Mouse (Mus musculus): Measurements from ENCODE around the gene Orm1. TPM values are rescaled to one million over a fixed set of nuclear protein-coding genes. Genes with fewer than 3 reads are reported as not detected.

Gene Orm1
- polyA plus RNA-seq, 1 experiment, result not detected

DNA sequence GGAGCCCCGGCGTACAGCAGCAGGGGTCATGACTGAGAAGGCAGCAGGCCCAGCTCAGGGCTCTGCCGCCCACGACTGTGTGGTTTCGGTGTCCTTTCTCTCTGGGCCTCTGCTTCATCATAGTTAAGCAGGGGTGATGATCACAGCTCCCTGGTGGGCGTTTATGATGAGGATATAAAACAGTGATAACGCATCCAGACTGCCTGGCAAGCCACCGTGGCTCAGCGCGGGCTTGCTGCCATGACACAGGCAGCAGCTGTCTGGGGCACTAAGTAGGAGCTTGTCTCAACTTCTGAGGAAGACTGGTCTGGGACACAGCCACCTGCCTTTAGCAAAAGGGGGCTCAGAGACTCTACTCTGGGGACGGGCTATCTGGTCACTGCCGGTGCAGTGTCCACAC, 39.1 kb downstream of the Orm1 start:
- Histone ChIP-seq H3ac (ENCODE audit: control insufficient read depth, insufficient read length) (no peak overlapping the region), H3K79me2 (ENCODE audit: control insufficient read depth, insufficient read depth) (no peaks in the 10 kb centered on the region), H3K4me2 (ENCODE audit: low read depth) (peak overlapping the region; percentile 30), H3K27me3 (ENCODE audit: control insufficient read depth, insufficient read depth, insufficient read length) (no peaks in the 10 kb centered on the region), H3K36me3 (ENCODE audit: control insufficient read depth, insufficient read depth) (peaks cover 32% of the 10 kb centered on the region), H3K4me3 (no peak overlapping the region)
- TF ChIP-seq TCF12 (IDR thresholded peaks at IDR 0.05; ENCODE audit: insufficient read depth, poor library complexity, severe bottlenecking), result peak; percentile 2
- peak in 2 of 3 experiments; percentile 92 to 94 for TF ChIP-seq MYOD1 (IDR thresholded peaks at IDR 0.05; ENCODE audit: control insufficient read depth in 1 of 3, insufficient read length in 2 of 3, low read depth in 2 of 3)
- TF ChIP-seq MYOG (IDR thresholded peaks at IDR 0.05; ENCODE audit: control insufficient read depth in 1 of 3, insufficient read depth in 1 of 3, insufficient read length in 2 of 3, low read depth in 2 of 3), result peak; percentile 65 to 79 (median 75)
- TF ChIP-seq POLR2AphosphoS2 (IDR thresholded peaks at IDR 0.05; ENCODE audit: insufficient read length, low read depth), result no peak

GRCm38 (mm10) chr4:63384262-63384661, 39.9 kb downstream of the Orm1 start:
- no peak overlapping the region for H3ac ChIP-seq (ENCODE audit: control insufficient read depth, insufficient read length)
- H3K79me2 ChIP-seq (ENCODE audit: control insufficient read depth, insufficient read depth), result no peaks in the 10 kb centered on the region
- H3K4me3 ChIP-seq, result no peak overlapping the region
- no peaks in the 10 kb centered on the region for H3K27me3 ChIP-seq (ENCODE audit: control insufficient read depth, insufficient read depth, insufficient read length)
- H3K36me3 ChIP-seq (ENCODE audit: control insufficient read depth, insufficient read depth), result peaks cover 32% of the 10 kb centered on the region
- no peak overlapping the region for H3K4me2 ChIP-seq (ENCODE audit: low read depth)
- TF ChIP-seq POLR2AphosphoS2 (IDR thresholded peaks at IDR 0.05; ENCODE audit: insufficient read length, low read depth) (no peak), REST (IDR thresholded peaks at IDR 0.05; ENCODE audit: insufficient read depth, insufficient read length) (no peak), SRF (IDR thresholded peaks at IDR 0.05; ENCODE audit: control insufficient read depth, insufficient read length, low read depth) (no peak), POLR2A (IDR thresholded peaks at IDR 0.05; ENCODE audit: insufficient read length, low read depth) (no peak), TCF12 (IDR thresholded peaks at IDR 0.05; ENCODE audit: insufficient read depth, poor library complexity, severe bottlenecking) (no peak), E2F4 (IDR thresholded peaks at IDR 0.05; ENCODE audit: insufficient read depth) (no peak), USF1 (IDR thresholded peaks at IDR 0.05; ENCODE audit: low read depth) (no peak), CEBPB (IDR thresholded peaks at IDR 0.05; ENCODE audit: insufficient read depth, poor library complexity, severe bottlenecking) (no peak), MAX (IDR thresholded peaks at IDR 0.05; ENCODE audit: low read depth) (no peak), MYOD1 (IDR thresholded peaks at IDR 0.05; ENCODE audit: control insufficient read depth in 1 of 3, insufficient read length in 2 of 3, low read depth in 2 of 3) (no peak), MYOG (IDR thresholded peaks at IDR 0.05; ENCODE audit: control insufficient read depth in 1 of 3, insufficient read depth in 1 of 3, insufficient read length in 2 of 3, low read depth in 2 of 3) (no peak), TCF3 (IDR thresholded peaks at IDR 0.05; ENCODE audit: insufficient read length, low read depth) (no peak)

DNA sequence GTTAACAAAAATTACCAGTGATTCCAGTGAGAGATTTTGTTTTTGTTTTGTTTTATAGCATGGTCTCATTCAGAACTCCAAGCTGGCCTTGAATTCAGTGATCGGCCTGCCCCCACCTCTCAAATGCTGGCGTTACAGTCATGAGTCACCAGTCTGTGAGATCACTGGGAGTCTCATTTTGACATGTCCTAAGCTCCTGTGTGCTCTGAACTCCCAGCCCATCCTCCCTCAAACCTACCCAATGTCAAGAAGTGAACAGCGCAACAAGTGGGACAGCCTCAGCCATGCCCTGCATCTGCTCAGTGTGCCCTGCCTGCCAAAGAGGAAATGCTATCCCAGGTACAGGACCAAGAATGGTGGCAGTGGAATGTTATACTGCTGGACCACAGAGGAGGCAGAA, 40.9 kb downstream of the Orm1 start:
- no peak overlapping the region for H3ac ChIP-seq (ENCODE audit: control insufficient read depth, insufficient read length)
- H3K79me2 ChIP-seq (ENCODE audit: control insufficient read depth, insufficient read depth), result no peaks in the 10 kb centered on the region
- peaks cover 25% of the 10 kb centered on the region for H3K36me3 ChIP-seq (ENCODE audit: control insufficient read depth, insufficient read depth)
- H3K27me3 ChIP-seq (ENCODE audit: control insufficient read depth, insufficient read depth, insufficient read length), result no peaks in the 10 kb centered on the region
- H3K4me2 ChIP-seq (ENCODE audit: low read depth), result no peak overlapping the region
- H3K4me3 ChIP-seq, result no peak overlapping the region
- TF ChIP-seq E2F4 (IDR thresholded peaks at IDR 0.05; ENCODE audit: insufficient read depth), result no peak
- no peak for TF ChIP-seq POLR2A (IDR thresholded peaks at IDR 0.05; ENCODE audit: insufficient read length, low read depth)
- no peak for TF ChIP-seq CEBPB (IDR thresholded peaks at IDR 0.05; ENCODE audit: insufficient read depth, poor library complexity, severe bottlenecking)
- no peak for TF ChIP-seq MYOG (IDR thresholded peaks at IDR 0.05; ENCODE audit: control insufficient read depth in 1 of 3, insufficient read depth in 1 of 3, insufficient read length in 2 of 3, low read depth in 2 of 3)
- TF ChIP-seq REST (IDR thresholded peaks at IDR 0.05; ENCODE audit: insufficient read depth, insufficient read length), result no peak
- no peak for TF ChIP-seq MYOD1 (IDR thresholded peaks at IDR 0.05; ENCODE audit: control insufficient read depth in 1 of 3, insufficient read length in 2 of 3, low read depth in 2 of 3)
- TF ChIP-seq POLR2AphosphoS2 (IDR thresholded peaks at IDR 0.05; ENCODE audit: insufficient read length, low read depth), result no peak
- no peak for TF ChIP-seq TCF12 (IDR thresholded peaks at IDR 0.05; ENCODE audit: insufficient read depth, poor library complexity, severe bottlenecking)
- TF ChIP-seq MAX (IDR thresholded peaks at IDR 0.05; ENCODE audit: low read depth), result no peak
- no peak for TF ChIP-seq SRF (IDR thresholded peaks at IDR 0.05; ENCODE audit: control insufficient read depth, insufficient read length, low read depth)
- no peak for TF ChIP-seq TCF3 (IDR thresholded peaks at IDR 0.05; ENCODE audit: insufficient read length, low read depth)
- no peak for TF ChIP-seq USF1 (IDR thresholded peaks at IDR 0.05; ENCODE audit: low read depth)

- Histone ChIP-seq H3K36me3 (ENCODE audit: control insufficient read depth, insufficient read depth) (peaks cover 20% of the 10 kb centered on the region), H3K79me2 (ENCODE audit: control insufficient read depth, insufficient read depth) (no peaks in the 10 kb centered on the region), H3K4me3 (no peak overlapping the region), H3K4me2 (ENCODE audit: low read depth) (no peak overlapping the region), H3K27me3 (ENCODE audit: control insufficient read depth, insufficient read depth, insufficient read length) (no peaks in the 10 kb centered on the region), H3ac (ENCODE audit: control insufficient read depth, insufficient read length) (no peak overlapping the region)
- TF ChIP-seq SRF (IDR thresholded peaks at IDR 0.05; ENCODE audit: control insufficient read depth, insufficient read length, low read depth) (no peak), MYOG (IDR thresholded peaks at IDR 0.05; ENCODE audit: control insufficient read depth in 1 of 3, insufficient read depth in 1 of 3, insufficient read length in 2 of 3, low read depth in 2 of 3) (no peak), E2F4 (IDR thresholded peaks at IDR 0.05; ENCODE audit: insufficient read depth) (no peak), MAX (IDR thresholded peaks at IDR 0.05; ENCODE audit: low read depth) (no peak), REST (IDR thresholded peaks at IDR 0.05; ENCODE audit: insufficient read depth, insufficient read length) (no peak), TCF12 (IDR thresholded peaks at IDR 0.05; ENCODE audit: insufficient read depth, poor library complexity, severe bottlenecking) (no peak), CEBPB (IDR thresholded peaks at IDR 0.05; ENCODE audit: insufficient read depth, poor library complexity, severe bottlenecking) (no peak), TCF3 (IDR thresholded peaks at IDR 0.05; ENCODE audit: insufficient read length, low read depth) (no peak), MYOD1 (IDR thresholded peaks at IDR 0.05; ENCODE audit: control insufficient read depth in 1 of 3, insufficient read length in 2 of 3, low read depth in 2 of 3) (no peak), POLR2A (IDR thresholded peaks at IDR 0.05; ENCODE audit: insufficient read length, low read depth) (no peak), POLR2AphosphoS2 (IDR thresholded peaks at IDR 0.05; ENCODE audit: insufficient read length, low read depth) (no peak), USF1 (IDR thresholded peaks at IDR 0.05; ENCODE audit: low read depth) (no peak)
Observed at GRCm38 (mm10) chr4:63385784-63386183, 41.4 kb downstream of the Orm1 start.

- Histone ChIP-seq H3K36me3 (ENCODE audit: control insufficient read depth, insufficient read depth) (peaks cover 11% of the 10 kb centered on the region), H3K27me3 (ENCODE audit: control insufficient read depth, insufficient read depth, insufficient read length) (no peaks in the 10 kb centered on the region), H3K79me2 (ENCODE audit: control insufficient read depth, insufficient read depth) (no peaks in the 10 kb centered on the region), H3K4me2 (ENCODE audit: low read depth) (no peak overlapping the region), H3K4me3 (no peak overlapping the region), H3ac (ENCODE audit: control insufficient read depth, insufficient read length) (no peak overlapping the region)
- TF ChIP-seq E2F4 (IDR thresholded peaks at IDR 0.05; ENCODE audit: insufficient read depth) (no peak), MYOG (IDR thresholded peaks at IDR 0.05; ENCODE audit: control insufficient read depth in 1 of 3, insufficient read depth in 1 of 3, insufficient read length in 2 of 3, low read depth in 2 of 3) (no peak), USF1 (IDR thresholded peaks at IDR 0.05; ENCODE audit: low read depth) (no peak), TCF3 (IDR thresholded peaks at IDR 0.05; ENCODE audit: insufficient read length, low read depth) (no peak), MYOD1 (IDR thresholded peaks at IDR 0.05; ENCODE audit: control insufficient read depth in 1 of 3, insufficient read length in 2 of 3, low read depth in 2 of 3) (no peak)
Observed at GRCm38 (mm10) chr4:63388029-63388428, 43.7 kb downstream of the Orm1 start.

Measured in myocyte (in vitro differentiated cells).